Mouse (Mus musculus) lung, postnatal 0 days (tissue): ENCODE measurements around the gene Ntn1. TPM values are rescaled to one million over a fixed set of nuclear protein-coding genes. Genes with fewer than 3 reads are reported as not detected.

Experiments used
- ATAC-seq: fragments of 200-750 bp; cut with Nextera tagmentation; 2 replicates; pipeline ENCODE4 v1.8.0; 2017; ENCODE audit warnings: moderate library complexity
- DNase-seq: peaks from one replicate; pipeline ENCODE4 v3.0.0-alpha.2; 2016; ENCODE audit warnings: low spot score
- H3K27ac ChIP-seq: fragments of 300-500 bp; sonication (generic); 2 replicates; pipeline ENCODE4 v1.5.1; 2014; ENCODE audit warnings: antibody characterized with exemption, mild to moderate bottlenecking, low read length, mixed read lengths
- H3K27me3 ChIP-seq: fragments of 300-500 bp; sonication (generic); replicated peaks from 2 replicates; pipeline ENCODE4 v1.6.1; 2014; ENCODE audit warnings: low read length, mixed read lengths; ENCODE audit not compliant: insufficient read depth
- H3K36me3 ChIP-seq: fragments of 300-500 bp; sonication (generic); 2 replicates; pipeline ENCODE4 v1.6.1; 2014; ENCODE audit warnings: low read length, mixed read lengths; ENCODE audit not compliant: insufficient read depth
- H3K4me1 ChIP-seq: fragments of 300-500 bp; sonication (generic); 2 replicates; pipeline ENCODE4 v1.6.1; 2014; ENCODE audit warnings: antibody characterized with exemption, low read depth, low read length, mixed read lengths; ENCODE audit not compliant: insufficient read depth
- H3K4me2 ChIP-seq: fragments of 300-500 bp; sonication (generic); replicated peaks from 2 replicates; pipeline ENCODE4 v1.6.1; 2014; ENCODE audit warnings: low read depth, mild to moderate bottlenecking, low read length, moderate library complexity, mixed read lengths
- H3K4me3 ChIP-seq: fragments of 300-500 bp; sonication (generic); 2 replicates; pipeline ENCODE4 v1.5.1; 2014; ENCODE audit warnings: low read depth, low read length
- H3K9ac ChIP-seq: fragments of 300-500 bp; sonication (generic); replicated peaks from 2 replicates; pipeline ENCODE4 v1.6.1; 2014; ENCODE audit warnings: low read depth, mild to moderate bottlenecking
- H3K9me3 ChIP-seq: fragments of 300-500 bp; sonication (generic); 2 replicates; pipeline ENCODE4 v1.6.1; 2016; ENCODE audit warnings: low read length, mixed read lengths
- CTCF ChIP-seq: IDR thresholded peaks from 2 replicates; pipeline ENCODE4 v1.5.1; 2016; ENCODE audit warnings: antibody characterized with exemption, mild to moderate bottlenecking
- EP300 ChIP-seq: IDR thresholded peaks from 2 replicates; pipeline ENCODE4 v1.6.1; 2016; ENCODE audit warnings: antibody characterized with exemption, mild to moderate bottlenecking, control low read depth
- WGBS: fragments of 180-500 bp; shearing (Covaris S2); extraction: QIAGEN DNeasy Blood & Tissue Kit; methylation state at CpG from one replicate; pipeline ENCODE4 v1.1.7; 2014; 5-methylcytosine and 5-hydroxymethylcytosine counted together
- polyA plus RNA-seq: library from polyadenylated mRNA; unstranded; fragments of >200 nt; fragmentation: Nextera tagmentation; extraction: Ambion mirVana; gene quantifications from 2 replicates; pipeline ENCODE4 v1.2.1, GENCODE M21; 2015

Gene Ntn1
- polyA plus RNA-seq, 1 experiment from 2014 or later = 7.2 TPM

GRCm38 (mm10) chr11:68197471-68197870 lies 203.2 kb downstream of the Ntn1 start:
- TF ChIP-seq EP300 (no peak), CTCF (no peak)
- no peaks in the 10 kb centered on the region for H3K9me3 ChIP-seq
- no peak overlapping the region for H3K27ac ChIP-seq
- no peaks in the 10 kb centered on the region for H3K36me3 ChIP-seq
- H3K4me3 ChIP-seq = no peak overlapping the region
- DNase-seq = no peak
- H3K9ac ChIP-seq = no peak overlapping the region
- peaks cover 27% of the 10 kb centered on the region; the same call in 1 of the 2 replicates for H3K4me1 ChIP-seq
- ATAC-seq = no peak
- no peak overlapping the region for H3K4me2 ChIP-seq
- no peaks in the 10 kb centered on the region for H3K27me3 ChIP-seq
- WGBS = 92% methylated on average over 11 of the region's 11 CpGs

GRCm38 (mm10) chr11:68196566-68196965 lies 204.1 kb downstream of the Ntn1 start:
- Histone ChIP-seq H3K4me2 (no peak overlapping the region), H3K9ac (no peak overlapping the region), H3K9me3 (no peaks in the 10 kb centered on the region), H3K4me3 (no peak overlapping the region), H3K27me3 (no peaks in the 10 kb centered on the region), H3K36me3 (no peaks in the 10 kb centered on the region), H3K4me1 (peaks cover 27% of the 10 kb centered on the region; the same call in 1 of the 2 replicates), H3K27ac (no peak overlapping the region)
- no peak for ATAC-seq
- WGBS = 61% methylated on average over 6 of the region's 6 CpGs
- no peak for DNase-seq
- TF ChIP-seq EP300 = no peak
- TF ChIP-seq CTCF = no peak

DNA sequence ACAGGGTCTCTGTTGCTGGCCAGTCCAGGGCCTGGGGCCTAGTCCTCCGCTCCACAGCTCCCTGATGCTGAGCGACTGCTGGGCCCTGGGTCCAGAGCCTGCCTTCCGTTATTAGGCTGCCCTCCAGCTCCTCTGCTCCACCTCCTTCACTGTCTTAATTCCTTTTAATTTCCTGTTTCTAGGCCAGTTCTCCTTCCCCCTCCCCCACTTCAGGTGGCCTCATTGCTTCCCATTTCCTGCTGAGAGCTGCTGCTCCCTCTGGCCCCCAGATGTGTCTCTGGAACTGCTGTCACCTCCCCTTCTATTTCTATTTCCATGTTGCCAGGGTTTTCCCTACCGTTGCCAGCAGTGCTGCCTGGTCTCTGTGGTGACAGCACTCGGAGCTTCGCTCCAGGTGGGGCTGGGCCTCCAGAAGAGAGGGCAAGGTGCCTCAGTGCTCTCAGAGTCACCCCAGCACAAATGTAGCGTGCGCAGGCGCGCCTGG lies 204.9 kb downstream of the Ntn1 start:
- Histone ChIP-seq H3K9me3 (no peaks in the 10 kb centered on the region), H3K9ac (no peak overlapping the region), H3K4me2 (no peak overlapping the region), H3K27me3 (no peaks in the 10 kb centered on the region), H3K4me1 (peaks cover 27% of the 10 kb centered on the region; the same call in 1 of the 2 replicates), H3K36me3 (no peaks in the 10 kb centered on the region), H3K4me3 (no peak overlapping the region), H3K27ac (no peak overlapping the region)
- TF ChIP-seq CTCF (no peak), EP300 (no peak)
- WGBS = 73% methylated on average over 10 of the region's 10 CpGs
- ATAC-seq (no peak), DNase-seq (no peak)

DNA sequence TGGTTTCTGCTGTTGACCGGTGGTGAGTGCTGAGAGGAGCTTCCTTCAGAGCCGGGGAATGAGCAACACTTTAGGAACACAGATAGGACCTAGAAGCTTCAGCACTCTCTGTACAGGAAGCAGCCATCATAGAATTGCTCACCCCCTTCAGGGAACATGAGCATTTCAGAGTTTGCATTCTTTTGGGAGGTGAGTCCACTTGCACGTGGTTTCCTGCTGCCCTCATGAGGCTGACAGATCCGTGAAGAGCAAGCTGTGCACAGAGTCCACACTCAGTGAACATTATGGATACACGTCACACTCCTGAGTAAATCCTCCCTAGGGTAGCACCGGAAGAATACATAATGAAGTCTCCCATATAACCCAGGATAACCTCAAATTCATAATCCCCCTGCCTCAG lies 205.5 kb downstream of the Ntn1 start:
- ATAC-seq (peak; percentile 58), DNase-seq (peak; percentile 55)
- Histone ChIP-seq H3K27me3 (no peaks in the 10 kb centered on the region), H3K36me3 (no peaks in the 10 kb centered on the region), H3K9me3 (no peaks in the 10 kb centered on the region), H3K4me3 (no peak overlapping the region), H3K9ac (no peak overlapping the region), H3K27ac (no peak overlapping the region), H3K4me2 (no peak overlapping the region), H3K4me1 (peaks cover 25% of the 10 kb centered on the region; the same call in 1 of the 2 replicates)
- 37% methylated on average over 6 of the region's 6 CpGs for WGBS
- TF ChIP-seq CTCF (peak; percentile 43), EP300 (no peak)

DNA sequence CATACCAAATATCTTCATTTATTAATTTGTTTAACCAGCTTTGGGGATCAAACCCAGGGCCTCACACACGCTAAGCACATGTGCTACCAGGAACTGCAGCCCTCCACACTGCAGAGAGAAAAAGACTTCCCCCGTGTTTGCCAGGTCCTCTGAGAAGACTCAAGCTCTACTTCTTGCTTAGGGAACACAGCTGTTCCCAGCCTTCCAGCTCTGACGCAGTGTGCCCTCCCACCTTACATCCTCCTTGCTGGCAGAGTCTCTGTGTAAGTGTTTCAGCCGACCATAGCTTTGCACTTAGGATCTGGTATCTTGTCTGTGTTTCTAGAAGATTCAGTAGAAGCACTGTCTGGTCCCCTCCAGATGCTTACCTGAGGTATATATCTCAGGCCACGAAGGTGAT lies 209.8 kb downstream of the Ntn1 start:
- Histone ChIP-seq H3K4me2 (no peak overlapping the region), H3K36me3 (no peaks in the 10 kb centered on the region), H3K27me3 (no peaks in the 10 kb centered on the region), H3K4me3 (no peak overlapping the region), H3K9ac (no peak overlapping the region), H3K27ac (no peak overlapping the region), H3K4me1 (peaks cover 18% of the 10 kb centered on the region; the same call in 1 of the 2 replicates), H3K9me3 (no peaks in the 10 kb centered on the region)
- ATAC-seq (no peak), DNase-seq (no peak)
- TF ChIP-seq EP300 (no peak), CTCF (no peak)
- WGBS = 75% methylated on average over 5 of the region's 5 CpGs

DNA sequence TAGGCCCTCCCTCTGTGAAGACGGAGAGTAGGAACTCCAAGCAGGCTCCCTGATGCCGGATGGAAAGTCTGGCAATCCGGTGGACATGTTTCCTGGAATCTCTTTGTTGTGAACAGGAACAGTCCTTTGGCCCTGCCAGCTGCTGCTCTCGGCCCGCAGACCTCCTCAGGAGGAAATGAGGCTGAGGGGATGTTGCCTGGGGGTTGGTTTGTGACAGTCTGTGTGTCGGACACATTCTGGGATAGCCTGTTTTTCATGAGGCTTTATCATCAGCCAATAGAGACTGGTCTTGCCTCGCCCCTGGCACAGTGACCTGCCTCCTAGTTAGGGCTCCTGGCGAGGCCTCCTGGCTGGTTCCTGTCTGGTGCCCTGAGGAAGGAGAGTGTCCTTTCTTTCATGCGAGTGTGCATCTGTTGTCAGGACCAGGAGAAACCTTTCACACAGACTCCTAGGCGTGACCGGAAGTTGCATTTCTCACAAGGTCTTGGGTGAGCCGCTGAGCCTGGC lies 211.9 kb downstream of the Ntn1 start:
- no peaks in the 10 kb centered on the region for H3K9me3 ChIP-seq
- H3K27ac ChIP-seq = peak overlapping the region; percentile 76
- H3K4me1 ChIP-seq = no peaks in the 10 kb centered on the region; the same call in 1 of the 2 replicates
- H3K9ac ChIP-seq = no peak overlapping the region
- no peak overlapping the region for H3K4me3 ChIP-seq
- H3K27me3 ChIP-seq = no peaks in the 10 kb centered on the region
- no peaks in the 10 kb centered on the region for H3K36me3 ChIP-seq
- 57% methylated on average over 12 of the region's 12 CpGs for WGBS
- H3K4me2 ChIP-seq = no peak overlapping the region
- DNase-seq (peak; percentile 65), ATAC-seq (peak; percentile 83)
- TF ChIP-seq CTCF (no peak), EP300 (no peak; the same call in 1 of the 2 replicates)

DNA sequence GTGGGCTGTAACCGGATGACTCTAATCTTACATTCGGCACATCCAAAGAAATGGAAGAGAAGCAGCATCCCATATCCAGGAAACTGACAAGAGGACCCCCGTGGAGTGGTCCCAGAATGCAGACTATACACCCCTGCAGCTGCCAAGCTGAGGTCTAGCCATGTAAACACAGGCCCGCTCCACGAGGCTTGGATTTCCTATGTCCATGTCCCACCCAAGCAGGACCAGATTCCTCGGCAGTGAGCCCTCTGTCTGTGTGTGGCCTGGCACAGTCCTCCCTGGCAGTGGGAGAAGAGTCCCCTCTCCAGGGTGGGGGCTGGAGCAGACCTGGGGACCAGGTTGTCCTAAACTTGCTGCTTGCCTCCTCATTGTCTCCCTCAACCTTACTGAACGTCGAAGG lies 213.4 kb downstream of the Ntn1 start:
- DNase-seq (no peak), ATAC-seq (peak; percentile 20; the same call in 1 of the 2 replicates)
- Histone ChIP-seq H3K9me3 (no peaks in the 10 kb centered on the region), H3K4me3 (no peak overlapping the region), H3K9ac (no peak overlapping the region), H3K27ac (no peak overlapping the region), H3K4me2 (no peak overlapping the region), H3K36me3 (no peaks in the 10 kb centered on the region), H3K4me1 (no peaks in the 10 kb centered on the region), H3K27me3 (no peaks in the 10 kb centered on the region)
- 62% methylated on average over 8 of the region's 8 CpGs for WGBS
- TF ChIP-seq EP300 (no peak), CTCF (no peak)
